Mouse (Mus musculus) splenic B cell, adult 2 months (primary cell): ENCODE results near the gene Dnajc5g.

Experiments
- DNase-seq: peaks from one replicate; pipeline ENCODE4 v3.0.0-alpha.2; 2011; ENCODE audit warnings: low read depth, low spot score
- H3K27me3 ChIP-seq: 2 replicates; pipeline ENCODE4 v1.6.1; 2012; ENCODE audit warnings: mild to moderate bottlenecking, low read length, moderate library complexity, mixed read lengths; ENCODE audit not compliant: control insufficient read depth, poor library complexity, insufficient read depth, severe bottlenecking
- H3K36me3 ChIP-seq: 2 replicates; pipeline ENCODE4 v1.6.1; 2012; ENCODE audit warnings: mild to moderate bottlenecking, low read length, moderate library complexity, mixed read lengths; ENCODE audit not compliant: control insufficient read depth, poor library complexity, insufficient read depth, severe bottlenecking

Dnajc5g gene

GRCm38 (mm10) chr5:31105814-31106335 lies at the start of gene Dnajc5g:
TSS of gene Dnajc5g (plus strand) at chr5:31106285.
- DNase-seq, result no peak
- Histone ChIP-seq H3K36me3 (no peaks in the 10 kb centered on the region), H3K27me3 (no peaks in the 10 kb centered on the region)

DNA sequence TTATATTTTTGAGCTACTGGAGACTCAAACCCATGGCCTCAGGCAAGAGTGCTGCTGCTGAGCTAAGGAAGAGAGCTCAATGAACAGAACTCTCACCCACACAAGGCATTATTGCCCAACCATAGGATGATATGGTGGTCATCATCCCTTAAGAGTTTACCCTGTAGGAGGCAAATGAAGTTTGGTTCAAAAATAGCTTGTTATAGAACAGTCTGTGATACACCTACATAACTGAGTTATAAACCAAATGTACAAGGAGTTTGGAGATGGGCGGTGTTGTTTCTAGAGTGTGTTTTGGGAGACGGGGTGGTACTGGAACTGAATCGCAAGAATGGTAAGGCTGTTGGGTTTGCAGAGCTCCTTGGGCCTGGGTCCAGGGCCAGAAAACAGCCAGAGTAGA lies 36.3 kb upstream of the Dnajc5g start:
- H3K36me3 ChIP-seq, result peaks cover 14% of the 10 kb centered on the region
- DNase-seq, result no peak
- H3K27me3 ChIP-seq, result no peaks in the 10 kb centered on the region

- Histone ChIP-seq H3K36me3 (peaks cover 14% of the 10 kb centered on the region), H3K27me3 (no peaks in the 10 kb centered on the region)
- no peak for DNase-seq
Measured at GRCm38 (mm10) chr5:31071059-31071458, 35.0 kb upstream of the Dnajc5g start.

DNA sequence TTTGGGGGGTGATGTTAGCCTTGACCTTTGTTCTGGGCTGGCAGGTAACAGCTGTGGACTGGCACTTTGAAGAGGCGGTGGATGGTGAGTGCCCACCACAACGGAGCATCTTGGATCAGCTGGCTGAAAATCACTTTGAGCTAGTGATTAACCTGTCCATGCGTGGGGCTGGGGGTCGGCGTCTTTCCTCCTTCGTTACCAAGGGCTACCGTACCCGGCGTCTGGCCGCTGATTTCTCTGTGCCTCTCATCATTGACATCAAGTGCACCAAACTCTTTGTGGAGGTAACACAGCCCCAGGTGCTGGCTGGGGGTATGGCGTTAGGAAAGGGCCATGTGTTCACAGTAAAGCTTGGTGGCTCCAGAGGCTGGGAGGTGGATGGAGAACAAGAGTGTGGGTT lies 34.3 kb upstream of the Dnajc5g start:
- peaks cover 14% of the 10 kb centered on the region for H3K36me3 ChIP-seq
- H3K27me3 ChIP-seq, result no peaks in the 10 kb centered on the region
- no peak for DNase-seq

- no peak for DNase-seq
- Histone ChIP-seq H3K36me3 (peaks cover 15% of the 10 kb centered on the region), H3K27me3 (no peaks in the 10 kb centered on the region)
Measured at GRCm38 (mm10) chr5:31073176-31073575, 32.9 kb upstream of the Dnajc5g start.

- no peaks in the 10 kb centered on the region for H3K27me3 ChIP-seq
- H3K36me3 ChIP-seq, result peaks cover 7% of the 10 kb centered on the region
- DNase-seq, result no peak
Measured at GRCm38 (mm10) chr5:31076346-31076745, 29.7 kb upstream of the Dnajc5g start.

GRCm38 (mm10) chr5:31080059-31080794 lies 25.9 kb upstream of the Dnajc5g start:
- peaks cover 2% of the 10 kb centered on the region; the same call in 1 of the 2 replicates for H3K36me3 ChIP-seq
- no peaks in the 10 kb centered on the region for H3K27me3 ChIP-seq
- no peak for DNase-seq

DNA sequence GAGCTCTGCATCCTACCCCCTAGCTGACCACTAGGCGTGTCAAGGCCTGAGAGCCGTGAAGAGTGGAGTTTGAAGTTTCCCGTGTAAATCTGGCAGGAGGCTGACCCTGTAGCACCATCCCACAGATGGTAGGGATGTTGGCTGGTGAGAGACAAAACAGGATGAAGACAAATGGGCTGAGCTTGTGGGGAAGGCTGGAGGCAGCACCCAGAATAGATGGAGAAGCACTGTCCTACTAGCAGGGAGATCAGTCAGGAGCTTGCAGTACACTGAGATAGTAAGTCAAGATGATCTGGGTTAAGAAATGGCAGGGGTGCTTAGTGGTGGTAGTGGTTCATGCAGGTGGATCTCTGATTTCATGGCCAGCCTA lies 25.3 kb upstream of the Dnajc5g start:
- H3K36me3 ChIP-seq, result peaks cover 2% of the 10 kb centered on the region; the same call in 1 of the 2 replicates
- DNase-seq, result no peak
- no peaks in the 10 kb centered on the region for H3K27me3 ChIP-seq

DNA sequence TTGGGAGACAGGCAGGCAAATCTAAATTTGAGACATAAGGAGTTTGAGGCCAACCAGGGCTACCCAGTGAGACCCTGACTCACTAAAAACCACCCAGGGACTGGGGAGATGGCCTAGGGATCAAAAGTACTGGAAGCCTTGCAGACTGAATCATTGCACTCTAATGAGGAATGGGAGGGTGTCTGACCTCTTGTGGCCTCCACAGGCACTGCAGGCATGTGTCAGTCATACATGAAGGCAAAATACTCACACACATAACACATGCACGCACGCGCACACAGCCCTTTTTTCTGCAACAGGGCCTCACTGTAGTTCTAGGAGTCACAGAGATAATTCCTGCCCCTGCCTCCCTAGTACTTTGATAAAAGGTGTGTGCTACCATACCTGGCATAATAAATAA lies 24.7 kb upstream of the Dnajc5g start:
- Histone ChIP-seq H3K27me3 (no peaks in the 10 kb centered on the region), H3K36me3 (peaks cover 2% of the 10 kb centered on the region; the same call in 1 of the 2 replicates)
- peak; percentile 67 for DNase-seq

- H3K27me3 ChIP-seq, result no peaks in the 10 kb centered on the region
- DNase-seq, result peak; percentile 82
Measured at GRCm38 (mm10) chr5:31082355-31082754, 23.7 kb upstream of the Dnajc5g start.

DNA sequence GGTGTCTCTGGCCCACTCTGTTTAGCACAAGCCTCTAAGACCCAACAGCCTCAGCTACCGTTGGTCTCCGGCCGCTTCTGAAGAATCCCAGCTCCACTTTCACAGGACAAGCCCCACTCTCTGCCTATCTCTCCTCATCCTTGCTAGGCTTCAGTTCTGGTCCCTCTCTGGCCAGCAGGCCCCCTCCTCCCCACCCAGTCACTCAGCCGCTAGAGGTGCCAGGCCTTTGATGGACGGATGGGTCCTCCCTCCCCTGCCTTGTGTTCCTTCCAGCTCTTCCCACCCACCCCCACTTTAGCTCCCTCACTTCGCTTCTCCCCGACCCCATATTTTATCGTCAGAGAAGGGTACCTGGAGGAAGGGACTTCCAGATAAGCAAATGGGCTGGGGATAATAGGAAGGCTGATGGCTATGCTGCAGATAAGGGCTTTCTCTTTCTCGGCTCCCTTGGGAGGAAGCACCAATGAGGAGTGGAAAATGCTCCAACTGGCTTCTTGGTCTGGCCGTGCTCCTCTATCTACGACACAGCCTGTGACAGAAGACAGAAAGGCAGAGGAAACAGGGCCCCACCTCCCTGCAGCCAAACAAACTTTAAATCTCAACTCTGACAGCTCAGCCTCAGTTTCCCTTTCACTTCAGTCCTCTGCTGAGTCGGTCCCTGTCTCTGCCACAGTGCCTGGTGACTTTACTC lies 23.0 kb upstream of the Dnajc5g start:
- peak; percentile 43 for DNase-seq
- H3K36me3 ChIP-seq, result peaks cover 2% of the 10 kb centered on the region; the same call in 1 of the 2 replicates
- no peaks in the 10 kb centered on the region for H3K27me3 ChIP-seq

More at GRCm38 (mm10) chr5:31082355-31082754, 23.7 kb upstream of the Dnajc5g start:
- peaks cover 2% of the 10 kb centered on the region; the same call in 1 of the 2 replicates for H3K36me3 ChIP-seq

- Histone ChIP-seq H3K27me3 (no peaks in the 10 kb centered on the region), H3K36me3 (no peaks in the 10 kb centered on the region)
- peak; percentile 72 for DNase-seq
Measured at GRCm38 (mm10) chr5:31083949-31084348, 22.1 kb upstream of the Dnajc5g start.

- Histone ChIP-seq H3K27me3 (no peaks in the 10 kb centered on the region), H3K36me3 (no peaks in the 10 kb centered on the region)
- no peak for DNase-seq
Measured at GRCm38 (mm10) chr5:31086606-31087005, 19.5 kb upstream of the Dnajc5g start.

DNA sequence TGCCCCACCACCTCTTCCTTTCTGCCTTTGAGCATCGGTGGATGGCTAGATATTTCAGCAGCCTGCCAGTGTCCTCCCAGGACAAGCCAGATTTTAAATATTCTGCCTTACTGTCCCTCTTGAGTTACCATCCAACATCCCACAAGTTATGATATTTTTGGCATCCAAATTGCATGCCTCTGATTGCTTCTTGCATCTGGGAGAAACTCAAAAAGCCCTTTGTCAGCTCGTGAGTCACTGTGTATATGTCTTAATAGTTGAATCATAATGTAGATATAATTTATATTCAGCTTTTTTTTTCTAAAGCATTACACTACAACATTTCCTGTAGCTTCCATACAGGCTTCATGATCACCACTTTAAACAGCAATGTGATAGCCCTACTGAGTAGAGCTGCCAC lies 19.0 kb upstream of the Dnajc5g start:
- no peaks in the 10 kb centered on the region for H3K36me3 ChIP-seq
- DNase-seq, result no peak
- no peaks in the 10 kb centered on the region for H3K27me3 ChIP-seq
